Mouse (Mus musculus) urinary bladder, postnatal 4 days (tissue): Measurements from ENCODE around the gene Slamf8.

Experiments
- DNase-seq, 2 experiments: peaks; one replicate each; pipeline ENCODE4 v3.0.0; 2021 to 2022; ENCODE audit warnings: low spot score in 2 of 2

Slamf8 gene

GRCm38 (mm10) chr1:172590385-172590784 lies at the start of gene Slamf8:
Gene Slamf8 (minus strand): TSS chr1:172590568.
- DNase-seq = no peak

GRCm38 (mm10) chr1:172638781-172639180 lies 48.4 kb upstream of the Slamf8 start:
- no peak for DNase-seq

DNA sequence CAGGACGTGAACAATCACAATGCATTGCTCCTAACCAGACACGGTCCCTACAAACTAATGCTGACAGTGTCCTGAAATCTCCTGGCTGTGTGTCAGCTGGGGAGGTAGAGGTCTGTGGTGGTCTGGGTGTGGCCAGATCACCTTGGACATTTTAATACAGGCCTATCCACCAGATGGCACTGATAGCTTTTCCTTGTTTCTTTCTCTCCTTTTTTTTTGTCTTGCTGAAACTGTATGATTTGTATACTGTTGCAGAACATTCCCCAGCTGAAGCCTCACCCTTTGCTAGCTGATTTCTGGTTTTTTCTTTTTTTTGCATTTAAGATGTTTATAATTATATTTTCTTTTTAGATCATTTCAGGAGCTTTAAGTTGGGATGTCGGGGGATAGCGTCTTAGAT lies 47.4 kb upstream of the Slamf8 start:
- DNase-seq = no peak

- DNase-seq = no peak
Observed at GRCm38 (mm10) chr1:172636266-172636665, 45.9 kb upstream of the Slamf8 start.

GRCm38 (mm10) chr1:172635258-172635657 lies 44.9 kb upstream of the Slamf8 start:
- no peak for DNase-seq

- no peak for DNase-seq
Observed at GRCm38 (mm10) chr1:172634136-172634535, 43.8 kb upstream of the Slamf8 start.

- peak; percentile 95 to 96 for DNase-seq
Observed at GRCm38 (mm10) chr1:172632451-172633326, 42.3 kb upstream of the Slamf8 start, which contains the start of gene Dusp23. Gene Dusp23 (minus strand): TSS chr1:172632962.

GRCm38 (mm10) chr1:172631721-172632120 lies 41.4 kb upstream of the Slamf8 start:
- no peak for DNase-seq

GRCm38 (mm10) chr1:172629831-172630230 lies 39.5 kb upstream of the Slamf8 start:
- no peak for DNase-seq

GRCm38 (mm10) chr1:172626306-172626705 lies 35.9 kb upstream of the Slamf8 start:
- no peak for DNase-seq

DNA sequence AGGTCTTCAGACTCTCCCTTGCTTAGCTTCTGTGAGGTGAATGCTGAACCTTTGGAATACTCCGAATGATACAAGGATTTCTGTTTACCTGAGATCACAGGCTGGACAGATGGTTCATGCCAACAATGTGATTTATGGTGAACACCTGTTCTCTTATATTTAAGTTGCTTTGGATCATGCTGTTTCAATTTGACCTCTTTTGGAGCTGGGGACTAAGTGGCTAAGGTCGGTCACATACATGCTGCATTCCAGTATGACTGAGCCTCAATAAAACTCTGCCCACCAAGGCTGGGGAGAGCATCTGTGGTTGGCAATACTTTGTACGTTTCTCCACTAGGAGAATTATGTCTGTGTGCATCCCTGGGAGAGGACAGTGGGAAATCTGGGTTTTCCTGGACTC lies 33.7 kb upstream of the Slamf8 start:
- DNase-seq = no peak

DNA sequence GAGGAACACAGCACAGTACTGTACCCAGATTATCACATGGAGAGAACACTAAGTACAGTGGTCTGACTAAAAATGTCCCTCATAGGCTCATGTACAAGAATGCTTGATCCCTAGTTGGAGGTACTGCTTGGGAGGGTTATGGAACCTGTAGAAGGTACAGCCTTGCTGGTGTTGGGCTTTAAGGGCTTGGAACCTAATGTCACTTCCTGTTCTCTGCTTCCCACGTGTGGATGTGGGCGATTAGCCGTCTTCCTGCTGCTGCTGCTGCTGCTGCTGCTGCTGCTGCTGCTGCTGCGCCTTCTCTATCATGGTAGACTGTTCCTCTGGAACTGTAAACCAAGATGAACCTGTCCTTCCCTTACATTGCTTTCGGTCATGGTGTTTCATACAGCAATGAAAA lies 33.2 kb upstream of the Slamf8 start:
- DNase-seq = no peak

DNA sequence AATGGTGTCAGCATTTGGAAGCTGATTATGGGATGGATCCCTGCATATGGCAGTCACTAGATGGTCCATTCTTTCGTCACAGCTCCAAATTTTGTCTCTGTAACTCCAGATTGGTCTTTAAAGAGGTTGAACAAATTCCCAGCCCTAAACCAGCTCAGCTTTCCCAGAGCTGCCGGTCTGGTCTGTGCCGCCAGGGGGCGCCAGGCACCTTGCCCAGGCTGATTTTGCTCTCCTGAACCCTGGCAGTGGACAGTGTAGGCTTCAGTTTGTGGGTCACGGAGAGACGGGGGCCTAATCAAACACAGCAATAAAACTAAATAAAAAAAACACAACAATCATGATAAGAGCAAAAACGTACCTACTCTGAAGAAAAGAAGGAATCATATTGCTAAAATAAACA lies 28.9 kb upstream of the Slamf8 start:
- peak; percentile 47 to 72 for DNase-seq

- no peak for DNase-seq
Observed at GRCm38 (mm10) chr1:172618141-172618540, 27.8 kb upstream of the Slamf8 start.

GRCm38 (mm10) chr1:172617365-172618076 lies 27.2 kb upstream of the Slamf8 start:
- no peak for DNase-seq

- peak in 1 of 2 experiments; percentile 58 for DNase-seq
Observed at GRCm38 (mm10) chr1:172616537-172617300, 26.4 kb upstream of the Slamf8 start.

- no peak for DNase-seq
Observed at GRCm38 (mm10) chr1:172615412-172615811, 25.0 kb upstream of the Slamf8 start.

- no peak for DNase-seq
Observed at GRCm38 (mm10) chr1:172614654-172615053, 24.3 kb upstream of the Slamf8 start.

DNA sequence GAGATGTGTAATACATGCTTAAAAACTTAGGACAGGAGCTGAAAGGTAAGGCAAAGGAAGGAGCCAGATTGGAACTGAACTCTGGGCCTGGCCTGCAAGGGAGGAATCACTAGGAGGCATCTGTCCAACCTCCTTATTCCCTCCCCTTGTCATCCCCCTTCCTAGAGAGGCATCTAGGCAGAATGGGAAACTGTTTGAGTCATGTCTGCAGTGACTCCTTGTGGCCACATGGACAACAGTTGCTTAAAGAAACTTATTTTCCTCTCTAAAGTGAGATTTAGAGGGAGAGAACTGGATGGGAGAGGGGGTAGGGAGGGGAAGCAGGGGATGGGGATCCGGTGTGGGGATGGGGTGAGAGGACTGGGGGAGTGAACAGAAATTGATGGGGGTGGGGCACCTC lies 22.4 kb upstream of the Slamf8 start:
- DNase-seq = no peak

GRCm38 (mm10) chr1:172611304-172611703 lies 20.9 kb upstream of the Slamf8 start:
- DNase-seq = no peak

- DNase-seq = peak in 1 of 2 experiments; percentile 26
Observed at GRCm38 (mm10) chr1:172602326-172602725, 12.0 kb upstream of the Slamf8 start, which contains the start of gene Fcrl6. Gene Fcrl6 (minus strand): TSS chr1:172602551.

GRCm38 (mm10) chr1:172594495-172594894 lies 4.1 kb upstream of the Slamf8 start:
- no peak for DNase-seq
